Mouse (Mus musculus): ENCODE measurements at regions not wholly inside any gene's neighbourhood (a gene's known extent, or its start where the extent isn't known, plus 50 kb on each side); places are given as distances from the start of the nearest gene placed in this dataset.

DNA sequence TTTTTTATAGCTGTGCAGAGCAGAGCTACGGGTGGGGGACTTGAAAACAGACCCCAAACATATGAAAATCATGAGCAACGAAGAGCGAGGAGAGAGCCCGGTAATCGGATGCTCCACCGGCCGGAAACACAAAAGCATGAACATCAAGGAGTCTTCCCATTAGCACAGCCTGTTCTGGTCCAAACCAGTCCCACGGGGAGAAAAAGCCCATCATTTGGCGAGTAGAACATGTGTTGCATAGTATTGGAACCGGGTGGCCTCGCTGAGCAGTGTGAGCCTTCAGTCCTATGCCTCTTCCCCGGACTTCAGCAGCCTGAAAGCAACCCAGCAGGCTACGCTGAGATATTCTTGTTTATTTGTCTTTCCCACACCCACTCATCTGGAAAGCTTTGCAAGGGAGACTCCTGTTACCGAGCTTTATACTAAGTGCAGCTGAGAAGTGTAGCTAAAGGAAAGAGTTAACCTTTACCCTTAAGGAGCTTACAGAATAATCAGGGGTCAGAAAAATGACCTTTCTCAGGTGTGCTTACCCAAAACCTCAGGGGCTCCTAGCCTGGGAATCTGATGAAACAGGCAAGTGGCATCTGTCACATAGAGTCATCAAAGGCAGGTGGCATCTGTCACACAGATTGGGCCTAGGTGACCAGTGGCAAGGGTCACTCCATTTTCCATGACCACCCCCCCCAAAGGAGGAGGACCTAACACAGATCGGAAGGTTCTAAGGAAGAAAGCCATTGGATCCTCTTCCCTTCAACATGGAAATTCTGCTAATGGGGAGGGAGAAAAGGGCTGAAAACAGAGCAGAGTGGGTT lies 209.8 kb downstream of the Hs3st3b1 start:
- Histone ChIP-seq H3K27me3 (ENCODE audit: control insufficient read depth, insufficient read depth, low read length) (no peaks in the 10 kb centered on the region), H3K36me3 (ENCODE audit: control insufficient read depth, insufficient read depth, low read length) (no peaks in the 10 kb centered on the region), H3K4me1 (ENCODE audit: control insufficient read depth, insufficient read depth, low read length) (no peaks in the 10 kb centered on the region), H3K9ac (ENCODE audit: low read depth, low read length) (no peak overlapping the region), H3K79me2 (ENCODE audit: control insufficient read depth, insufficient read depth, low read length) (no peaks in the 10 kb centered on the region), H3K4me3 (ENCODE audit: insufficient read depth, low read depth, low read length) (no peak overlapping the region), H3K27ac (replicated peaks; ENCODE audit: insufficient read depth, low read depth, low read length) (no peak overlapping the region)
- DNase-seq (ENCODE audit: extremely low read depth, low read depth, low spot score), result no peak
- no peak for TF ChIP-seq POLR2A (IDR thresholded peaks at IDR 0.05; ENCODE audit: extremely low read depth, insufficient read depth, low read length)
- TF ChIP-seq CTCF (IDR thresholded peaks at IDR 0.05; ENCODE audit: low read depth, low read length), result no peak
- WGBS, result 71% methylated on average over 15 of the region's 15 CpGs

DNA sequence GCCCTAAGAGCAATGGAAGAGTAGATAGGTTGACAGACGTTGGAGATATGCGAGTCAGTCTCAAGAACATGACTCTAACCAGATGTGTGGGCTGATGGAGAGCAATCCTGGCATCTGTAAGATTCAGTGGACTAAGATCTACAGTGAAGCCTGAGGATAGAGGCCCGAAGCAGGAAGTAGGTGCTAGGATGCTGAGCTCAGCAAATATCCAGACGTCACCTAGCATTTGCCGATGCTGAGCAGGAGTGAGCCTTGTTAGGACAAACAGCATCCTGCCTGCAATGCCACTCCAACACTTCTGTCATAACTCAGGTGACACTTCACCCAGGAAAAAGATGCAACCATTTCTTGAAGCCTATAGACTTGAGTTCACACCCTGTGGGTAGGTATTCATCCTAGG lies 199.8 kb downstream of the Hs3st3b1 start:
- no peaks in the 10 kb centered on the region for H3K36me3 ChIP-seq (ENCODE audit: control insufficient read depth, insufficient read depth, low read length)
- no peak for DNase-seq (ENCODE audit: extremely low read depth, low read depth, low spot score)
- 92% methylated on average over 5 of the region's 5 CpGs for WGBS
- H3K79me2 ChIP-seq (ENCODE audit: control insufficient read depth, insufficient read depth, low read length), result no peaks in the 10 kb centered on the region
- TF ChIP-seq POLR2A (IDR thresholded peaks at IDR 0.05; ENCODE audit: extremely low read depth, insufficient read depth, low read length) (no peak), CTCF (IDR thresholded peaks at IDR 0.05; ENCODE audit: low read depth, low read length) (no peak)
- no peaks in the 10 kb centered on the region for H3K4me1 ChIP-seq (ENCODE audit: control insufficient read depth, insufficient read depth, low read length)
- H3K27me3 ChIP-seq (ENCODE audit: control insufficient read depth, insufficient read depth, low read length), result no peaks in the 10 kb centered on the region
- H3K27ac ChIP-seq (replicated peaks; ENCODE audit: insufficient read depth, low read depth, low read length), result no peak overlapping the region
- H3K4me3 ChIP-seq (ENCODE audit: insufficient read depth, low read depth, low read length), result no peak overlapping the region
- no peak overlapping the region for H3K9ac ChIP-seq (ENCODE audit: low read depth, low read length)

- Histone ChIP-seq H3K36me3 (ENCODE audit: control insufficient read depth, insufficient read depth, low read length) (no peaks in the 10 kb centered on the region), H3K27ac (replicated peaks; ENCODE audit: insufficient read depth, low read depth, low read length) (no peak overlapping the region), H3K4me3 (ENCODE audit: insufficient read depth, low read depth, low read length) (no peak overlapping the region), H3K79me2 (ENCODE audit: control insufficient read depth, insufficient read depth, low read length) (no peaks in the 10 kb centered on the region), H3K9ac (ENCODE audit: low read depth, low read length) (no peak overlapping the region), H3K27me3 (ENCODE audit: control insufficient read depth, insufficient read depth, low read length) (no peaks in the 10 kb centered on the region), H3K4me1 (ENCODE audit: control insufficient read depth, insufficient read depth, low read length) (no peaks in the 10 kb centered on the region)
- TF ChIP-seq CTCF (IDR thresholded peaks at IDR 0.05; ENCODE audit: low read depth, low read length) (no peak), POLR2A (IDR thresholded peaks at IDR 0.05; ENCODE audit: extremely low read depth, insufficient read depth, low read length) (no peak)
- WGBS, result 89% methylated on average over 9 of the region's 9 CpGs
- no peak for DNase-seq (ENCODE audit: extremely low read depth, low read depth, low spot score)
Observed at GRCm38 (mm10) chr11:63730880-63731279, 191.2 kb downstream of the Hs3st3b1 start.

- WGBS, result 85% methylated on average over 5 of the region's 5 CpGs
- Histone ChIP-seq H3K9ac (ENCODE audit: low read depth, low read length) (no peak overlapping the region), H3K4me1 (ENCODE audit: control insufficient read depth, insufficient read depth, low read length) (no peaks in the 10 kb centered on the region), H3K4me3 (ENCODE audit: insufficient read depth, low read depth, low read length) (no peak overlapping the region), H3K36me3 (ENCODE audit: control insufficient read depth, insufficient read depth, low read length) (no peaks in the 10 kb centered on the region), H3K79me2 (ENCODE audit: control insufficient read depth, insufficient read depth, low read length) (no peaks in the 10 kb centered on the region), H3K27me3 (ENCODE audit: control insufficient read depth, insufficient read depth, low read length) (no peaks in the 10 kb centered on the region), H3K27ac (replicated peaks; ENCODE audit: insufficient read depth, low read depth, low read length) (no peak overlapping the region)
- TF ChIP-seq POLR2A (IDR thresholded peaks at IDR 0.05; ENCODE audit: extremely low read depth, insufficient read depth, low read length) (no peak), CTCF (IDR thresholded peaks at IDR 0.05; ENCODE audit: low read depth, low read length) (no peak)
- DNase-seq (ENCODE audit: extremely low read depth, low read depth, low spot score), result no peak
Observed at GRCm38 (mm10) chr11:63753260-63753659, 168.8 kb downstream of the Hs3st3b1 start.

GRCm38 (mm10) chr11:63754826-63755225 lies 167.3 kb downstream of the Hs3st3b1 start:
- Histone ChIP-seq H3K27ac (replicated peaks; ENCODE audit: insufficient read depth, low read depth, low read length) (no peak overlapping the region), H3K27me3 (ENCODE audit: control insufficient read depth, insufficient read depth, low read length) (no peaks in the 10 kb centered on the region), H3K36me3 (ENCODE audit: control insufficient read depth, insufficient read depth, low read length) (no peaks in the 10 kb centered on the region), H3K4me1 (ENCODE audit: control insufficient read depth, insufficient read depth, low read length) (no peaks in the 10 kb centered on the region), H3K79me2 (ENCODE audit: control insufficient read depth, insufficient read depth, low read length) (no peaks in the 10 kb centered on the region), H3K9ac (ENCODE audit: low read depth, low read length) (no peak overlapping the region), H3K4me3 (ENCODE audit: insufficient read depth, low read depth, low read length) (no peak overlapping the region)
- no peak for TF ChIP-seq POLR2A (IDR thresholded peaks at IDR 0.05; ENCODE audit: extremely low read depth, insufficient read depth, low read length)
- TF ChIP-seq CTCF (IDR thresholded peaks at IDR 0.05; ENCODE audit: low read depth, low read length), result no peak
- WGBS, result 74% methylated on average over 3 of the region's 3 CpGs
- no peak for DNase-seq (ENCODE audit: extremely low read depth, low read depth, low spot score)

DNA sequence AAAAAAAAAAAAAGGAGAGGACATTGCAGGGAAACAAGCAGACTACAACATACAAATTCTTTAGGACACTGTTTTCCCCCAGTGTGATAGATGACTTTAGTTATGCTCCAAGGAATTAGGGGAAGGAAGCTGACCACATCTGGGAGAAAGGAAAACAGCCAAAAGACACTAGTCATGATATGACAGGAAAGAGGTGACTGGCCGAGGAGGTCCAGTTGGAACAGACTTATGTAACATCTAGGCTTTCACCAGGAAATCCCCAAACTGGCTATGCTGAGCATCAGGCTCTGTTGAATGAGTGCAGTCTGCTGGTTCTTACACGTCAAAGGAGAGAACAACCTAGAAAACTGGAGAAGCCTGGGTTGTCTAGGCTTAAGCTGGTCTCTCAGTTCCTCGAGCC lies 163.8 kb downstream of the Hs3st3b1 start:
- TF ChIP-seq CTCF (IDR thresholded peaks at IDR 0.05; ENCODE audit: low read depth, low read length), result no peak
- TF ChIP-seq POLR2A (IDR thresholded peaks at IDR 0.05; ENCODE audit: extremely low read depth, insufficient read depth, low read length), result no peak
- no peaks in the 10 kb centered on the region for H3K79me2 ChIP-seq (ENCODE audit: control insufficient read depth, insufficient read depth, low read length)
- H3K27me3 ChIP-seq (ENCODE audit: control insufficient read depth, insufficient read depth, low read length), result no peaks in the 10 kb centered on the region
- 0 out of 2 replicates have a peak overlapping the region, but pooled peaks have one; percentile 2 for H3K27ac ChIP-seq (replicated peaks; ENCODE audit: insufficient read depth, low read depth, low read length)
- H3K9ac ChIP-seq (ENCODE audit: low read depth, low read length), result no peak overlapping the region
- no peaks in the 10 kb centered on the region for H3K36me3 ChIP-seq (ENCODE audit: control insufficient read depth, insufficient read depth, low read length)
- no peaks in the 10 kb centered on the region for H3K4me1 ChIP-seq (ENCODE audit: control insufficient read depth, insufficient read depth, low read length)
- 85% methylated on average over 3 of the region's 3 CpGs for WGBS
- DNase-seq (ENCODE audit: extremely low read depth, low read depth, low spot score), result peak; percentile 28
- no peak overlapping the region for H3K4me3 ChIP-seq (ENCODE audit: insufficient read depth, low read depth, low read length)
